ENCODE assay signal across 25 mouse cellular contexts in the genomic region with DNA sequence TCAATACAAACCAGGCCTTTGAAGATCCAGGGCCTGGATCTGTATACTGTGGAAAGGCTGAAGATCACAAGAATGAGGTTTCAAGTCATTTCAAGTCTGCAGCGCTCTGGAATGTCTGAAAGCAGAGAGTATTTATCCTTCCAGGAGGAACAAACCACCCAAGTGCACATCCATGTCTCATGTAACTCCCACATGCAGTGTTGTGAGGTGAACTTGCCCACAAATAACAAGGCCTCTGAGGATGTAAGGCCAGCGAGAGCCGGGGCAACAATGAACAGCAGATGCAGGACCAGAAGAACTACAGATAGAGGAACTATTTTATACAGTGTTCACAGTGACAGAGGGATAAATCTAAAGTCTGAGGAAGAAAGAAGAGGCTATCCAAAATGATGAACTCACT.
"Had no signal": no experiment of that assay in that cellular context is flagged by ENCODE, and none has a peak within 500 bp of the region (broad histone marks: within the 10 kb centered on the region; RNA-seq: fewer than 3 reads in every experiment).

No protein-coding gene starts in this region.

- H3K9ac ChIP-seq: heart, embryonic 12.5 days; hindbrain, embryonic 13.5 days; hindbrain, embryonic 15.5 days; kidney, embryonic 15.5 days; limb, embryonic 12.5 days; liver, embryonic 13.5 days; liver, embryonic 15.5 days had no signal

- H3K9me3 ChIP-seq: heart, embryonic 12.5 days; hindbrain, embryonic 13.5 days; hindbrain, embryonic 15.5 days; kidney, embryonic 15.5 days; limb, embryonic 10.5 days; limb, embryonic 12.5 days; liver, embryonic 13.5 days; liver, embryonic 15.5 days had no signal

- H3K27ac ChIP-seq: heart, adult 2 months; hindbrain, embryonic 13.5 days; hindbrain, embryonic 15.5 days; hindbrain, postnatal 0 days; kidney, embryonic 15.5 days; kidney, postnatal 0 days; left cerebral cortex, adult 2 months; limb, embryonic 10.5 days; limb, embryonic 12.5 days; liver, embryonic 13.5 days; liver, embryonic 15.5 days had no signal

- H3K27me3 ChIP-seq: heart, embryonic 12.5 days; hindbrain, embryonic 13.5 days; hindbrain, embryonic 15.5 days; kidney, embryonic 15.5 days; limb, embryonic 12.5 days; liver, embryonic 13.5 days; liver, embryonic 15.5 days had no signal

- DNase-seq: gastrocnemius, postnatal 14 days; gastrocnemius, postnatal 36 days; heart, adult 2 months; heart, postnatal 10 days; heart, postnatal 36 days; kidney, adult 11 months; kidney, adult 2 months; kidney, adult 9 months; kidney, postnatal 14 days; kidney, postnatal 36 days; layer of hippocampus, adult 9-11 months; liver; liver, embryonic 13.5 days had no signal

- H3K36me3 ChIP-seq: heart, embryonic 12.5 days; hindbrain, embryonic 13.5 days; hindbrain, embryonic 15.5 days; kidney, embryonic 15.5 days; limb, embryonic 10.5 days; limb, embryonic 12.5 days; liver, embryonic 13.5 days; liver, embryonic 15.5 days had no signal

- ATAC-seq: hindbrain, postnatal 0 days; intestine, embryonic 16.5 days had no signal

- H3K4me1 ChIP-seq: hindbrain, embryonic 13.5 days; hindbrain, embryonic 15.5 days; kidney, embryonic 15.5 days; liver, embryonic 13.5 days; liver, embryonic 15.5 days had no signal

- H3K4me3 ChIP-seq: heart, adult 2 months; heart, embryonic 12.5 days; hindbrain, embryonic 13.5 days; hindbrain, embryonic 15.5 days; kidney, embryonic 15.5 days; left cerebral cortex, adult 2 months; limb, embryonic 10.5 days; limb, embryonic 12.5 days; liver, embryonic 13.5 days; liver, embryonic 15.5 days had no signal

- H3K4me2 ChIP-seq: heart, embryonic 12.5 days; hindbrain, embryonic 13.5 days; hindbrain, embryonic 15.5 days; kidney, embryonic 15.5 days; limb, embryonic 12.5 days; liver, embryonic 11.5 days; liver, embryonic 13.5 days; liver, embryonic 15.5 days had no signal
